Mouse (Mus musculus) left cerebral cortex, postnatal 36 days (tissue): Measurements from ENCODE around the gene Ccdc43. TPM values are rescaled to one million over a fixed set of nuclear protein-coding genes. Genes with fewer than 3 reads are reported as not detected.
"Not testable (repeated sequence)": the region's sequence is repeated elsewhere in the genome, so short reads cannot be mapped to it uniquely, and the experiment has no call there.

Experiments used
- DNase-seq, 2 experiments: peaks; one replicate each; pipeline ENCODE4 v3.0.0; 2021 to 2022; ENCODE audit warnings: low spot score in 2 of 2, mixed read lengths in 1 of 2
- intact Hi-C: fragments of 180-260 bp; cut with DNase I; formaldehyde crosslinking; loops from one replicate; pipeline ENCODE4 v1.15.1; 2025
- total RNA-seq, 2 experiments: library from RNA; stranded (reverse); gene quantifications; 2 replicates each; pipeline ENCODE4 v1.2.3; 2021

The Ccdc43 gene
- total RNA-seq = 10 to 100 TPM; 25.9 to 27.0 TPM

DNA sequence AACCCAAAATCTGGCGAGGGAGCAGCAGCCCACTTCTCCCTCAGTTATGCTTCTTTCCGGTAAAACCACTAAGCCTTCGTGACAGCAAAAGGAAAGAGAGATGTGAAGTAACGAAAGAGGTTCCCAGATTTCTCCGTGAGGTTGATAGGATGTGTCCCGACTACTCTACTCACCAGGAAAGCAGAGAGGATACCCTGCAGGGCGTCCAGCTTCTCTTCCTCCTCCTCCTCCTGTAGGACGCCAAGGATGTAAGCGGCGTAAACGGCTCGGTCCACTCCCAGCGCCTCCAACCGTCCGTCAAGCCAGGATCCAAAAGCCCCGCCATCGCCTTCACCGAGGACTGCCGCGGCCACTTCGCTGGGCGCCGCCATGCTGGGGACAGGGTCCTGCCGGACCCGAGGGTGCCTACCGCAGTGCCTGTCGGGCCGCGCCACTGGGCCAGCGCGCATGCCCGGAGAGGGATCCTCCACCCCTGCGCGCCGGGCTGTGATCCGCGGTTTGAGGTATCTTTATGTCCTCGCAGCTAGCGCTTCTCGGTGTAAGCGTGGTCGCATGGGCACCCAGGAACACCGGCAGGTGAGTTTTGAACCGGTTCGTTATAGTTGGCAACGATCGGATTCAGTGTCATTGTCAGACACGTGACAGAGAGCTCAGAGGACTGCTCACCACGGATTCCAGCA lies at the start of gene Ccdc43:
Gene Ccdc43 (minus strand): TSS at position 445 of the 680 bp plus-strand sequence.
- intact Hi-C loops = no loop called here
- peak; percentile 91 to 92 for DNase-seq

DNA sequence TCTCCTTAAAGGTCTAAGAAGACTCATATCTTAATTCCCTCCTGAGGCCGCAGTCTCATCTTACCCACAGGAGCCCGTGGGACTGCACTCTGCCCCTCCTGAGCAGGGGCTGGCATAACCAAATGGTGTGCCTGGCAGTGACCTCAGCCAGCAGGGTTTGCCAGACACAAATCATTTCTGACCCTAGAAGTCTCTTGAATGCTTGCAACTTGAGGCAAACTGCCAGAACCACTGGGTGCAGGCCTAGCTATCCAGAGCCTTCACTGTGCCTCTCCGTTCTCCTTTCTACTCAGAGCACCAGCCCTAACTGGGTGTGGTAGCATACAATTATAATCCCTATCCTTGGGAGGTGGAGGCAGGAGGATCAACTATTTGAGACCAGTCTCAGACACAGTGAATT lies 47.2 kb upstream of the Ccdc43 start:
- no peak for DNase-seq
- intact Hi-C loops = no loop called here

DNA sequence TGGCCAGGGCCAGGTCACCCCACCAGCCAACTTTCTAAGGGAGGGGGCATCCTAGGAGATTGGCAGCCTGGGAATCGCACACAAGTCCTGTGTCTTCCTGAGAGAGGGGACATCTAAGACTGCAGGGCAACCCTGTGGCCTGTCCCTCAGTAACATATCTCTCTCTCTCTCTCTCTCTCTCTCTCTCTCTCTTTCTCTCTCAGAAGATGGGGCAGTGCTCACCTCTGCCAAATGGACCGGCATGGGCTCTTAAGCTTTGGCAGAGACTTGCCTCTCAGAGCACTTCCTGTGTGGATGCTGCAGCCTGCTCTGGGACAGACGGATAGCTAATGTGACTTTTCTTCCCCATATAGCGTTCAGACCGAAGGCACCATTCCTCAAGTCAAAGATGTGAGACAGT lies 45.3 kb upstream of the Ccdc43 start:
- intact Hi-C loops = no loop called here
- no peak for DNase-seq

DNA sequence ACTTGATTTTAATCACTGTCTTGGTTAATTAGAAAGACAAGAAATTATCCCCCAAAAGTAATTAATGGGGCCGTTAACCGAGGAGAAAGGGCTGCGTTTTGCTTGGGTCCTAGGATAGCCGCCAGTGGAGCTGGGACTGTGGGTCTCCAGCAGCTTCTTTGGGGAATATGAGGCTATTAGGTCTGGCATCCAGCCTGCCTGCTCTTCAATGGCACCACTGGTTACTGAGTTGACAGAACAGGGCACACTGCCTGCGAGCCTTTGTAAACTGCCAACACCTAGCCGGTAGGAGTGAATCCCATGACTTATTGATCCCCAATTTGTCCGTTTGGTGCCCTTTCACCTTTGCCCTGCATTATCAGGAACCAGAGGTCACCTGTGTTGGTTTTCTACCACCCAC lies 44.5 kb upstream of the Ccdc43 start:
- no peak for DNase-seq
- intact Hi-C loops = no loop called here

DNA sequence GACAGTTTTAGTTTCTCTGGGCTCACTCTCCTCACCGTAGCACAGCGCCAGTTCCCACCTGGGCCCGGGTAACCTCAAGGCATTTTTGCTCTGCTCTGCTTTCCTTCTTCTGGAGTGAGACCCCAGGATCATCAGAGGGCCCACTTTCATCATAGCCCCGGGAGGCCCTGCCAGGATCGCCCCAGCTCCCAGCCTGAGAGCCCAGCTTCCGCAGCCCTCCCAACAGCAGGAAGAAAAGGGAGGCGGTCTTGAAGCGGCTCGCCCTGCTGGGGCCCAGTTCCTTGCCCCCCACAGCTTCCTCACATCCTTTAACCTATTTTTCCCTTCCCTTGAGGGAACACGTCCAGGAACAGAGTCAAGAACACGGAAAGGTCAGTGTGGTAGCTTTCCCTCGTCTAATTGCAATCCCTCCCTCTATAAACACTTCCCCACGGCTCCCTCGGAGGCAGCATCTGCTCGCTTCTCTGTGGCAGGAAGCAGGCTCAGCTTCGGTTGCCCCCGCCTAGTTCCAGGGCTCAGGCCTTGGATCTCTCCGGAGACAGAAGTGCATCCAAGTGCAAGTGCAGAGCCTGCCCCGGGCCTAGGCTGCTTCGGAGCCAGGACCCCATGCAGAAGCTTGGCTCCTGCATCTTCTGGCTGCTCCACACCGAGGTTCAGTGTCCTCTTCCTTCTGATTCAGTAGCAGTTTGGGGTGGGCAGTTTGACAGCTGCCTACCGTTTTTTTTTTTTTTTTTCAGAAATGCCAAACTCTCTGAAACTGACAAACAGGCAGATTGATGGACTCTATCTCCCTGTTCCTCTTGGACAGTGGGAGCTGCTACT lies 43.8 kb upstream of the Ccdc43 start:
- DNase-seq = no peak
- intact Hi-C loops = no loop called here

DNA sequence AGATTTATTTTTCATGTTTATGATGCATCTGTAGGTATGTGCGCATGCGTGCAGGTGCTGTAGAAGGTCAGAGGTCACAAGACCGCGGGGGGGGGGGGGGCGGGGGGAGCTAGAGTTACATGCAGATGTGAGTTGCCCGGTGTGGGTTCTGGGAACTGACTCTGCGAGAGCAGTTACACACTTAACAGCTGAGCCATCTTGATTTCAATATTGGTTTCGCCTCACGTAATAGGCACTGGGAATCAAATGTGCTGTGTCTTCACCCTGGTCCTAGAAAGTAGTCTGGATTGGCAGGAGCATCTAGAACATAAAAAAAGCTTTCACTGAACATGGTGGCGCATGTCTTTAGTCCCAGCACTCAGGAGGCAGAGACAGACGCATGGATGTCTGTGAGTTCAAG lies 43.1 kb upstream of the Ccdc43 start:
- intact Hi-C loops = no loop called here

DNA sequence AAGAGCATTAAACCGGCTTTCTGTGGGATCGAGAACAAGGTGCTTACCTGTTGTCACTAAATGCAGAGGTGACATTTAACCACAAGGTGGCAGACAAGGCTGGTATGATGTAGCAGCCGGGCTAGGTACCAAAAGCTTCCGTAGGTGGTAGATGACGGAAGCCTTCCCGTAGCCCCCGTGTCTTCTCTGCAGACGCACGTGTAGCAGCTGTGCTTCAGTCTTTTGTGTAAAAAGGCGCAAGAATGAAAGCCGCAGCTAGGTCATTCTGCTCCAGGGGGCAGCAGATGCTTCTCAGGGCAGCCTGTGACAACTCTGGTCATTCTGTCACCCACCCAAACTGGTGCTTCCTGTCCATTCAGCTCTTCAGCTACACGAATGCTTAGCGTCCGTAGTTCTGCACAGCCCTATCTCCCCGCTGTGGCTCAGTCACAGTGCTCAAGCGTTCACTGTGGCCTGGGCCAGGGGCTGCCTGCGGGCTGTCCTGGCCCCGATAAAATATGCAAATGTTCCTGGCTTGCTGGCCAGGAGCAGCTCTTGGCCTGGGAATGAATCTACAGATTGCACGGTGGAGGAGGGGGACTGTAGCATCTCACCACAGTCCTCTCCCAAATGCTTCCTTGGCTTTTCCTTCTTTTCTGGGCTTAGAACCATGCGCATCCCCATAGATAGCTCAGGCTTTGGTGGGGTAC lies 41.8 kb upstream of the Ccdc43 start:
- DNase-seq = peak; percentile 71 to 74
- intact Hi-C loops = loop anchor here (5.0 kb wide), 2 partner anchors 33 to 123 kb away; no protein-coding TSS in a partner anchor

More for the DNA sequence above, 43.1 kb upstream of the Ccdc43 start:
- no peak for DNase-seq

DNA sequence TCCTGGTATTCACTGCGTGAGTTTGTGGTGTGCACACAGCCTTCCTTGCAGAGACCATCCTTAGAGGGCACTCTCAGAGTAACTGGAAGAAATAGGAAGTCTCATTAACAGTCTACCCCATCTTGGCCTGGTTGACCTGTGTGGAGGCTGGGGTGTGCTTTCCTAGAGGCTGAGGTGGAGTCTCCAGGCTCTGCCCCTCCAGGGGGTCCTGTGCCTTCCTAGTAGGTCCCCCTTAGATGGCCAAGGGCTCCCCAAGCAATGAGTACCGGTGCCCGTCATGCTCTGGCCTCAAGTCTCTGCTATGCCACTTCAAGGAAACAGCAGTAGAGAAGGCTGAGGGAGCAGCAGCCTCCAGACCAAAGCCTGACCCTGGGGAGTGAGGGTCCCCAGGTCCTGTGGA lies 40.5 kb upstream of the Ccdc43 start:
- intact Hi-C loops = loop anchor here (5.0 kb wide), 2 partner anchors 34 to 124 kb away; no protein-coding TSS in a partner anchor
- DNase-seq = no peak

DNA sequence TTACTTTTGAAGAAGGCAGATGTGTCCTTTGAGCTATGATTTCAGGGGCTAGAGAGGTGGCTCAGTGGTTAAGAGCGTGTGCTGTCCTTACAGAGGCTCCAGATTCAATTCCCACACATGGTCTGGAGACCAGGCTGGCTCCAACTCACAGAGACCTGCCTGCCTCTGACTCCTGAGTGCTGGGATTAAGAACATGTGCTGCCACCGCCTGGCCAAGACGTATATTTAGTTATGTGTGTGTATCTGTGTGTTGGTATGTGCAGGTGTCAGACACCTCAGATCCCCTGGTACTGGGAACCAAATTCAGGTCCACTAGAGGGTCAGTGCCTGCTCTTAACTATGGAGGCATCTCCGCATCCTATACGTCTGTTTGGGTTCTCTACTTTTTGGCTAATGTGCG lies 37.4 kb upstream of the Ccdc43 start:
- intact Hi-C loops = loop anchor here (5.0 kb wide), 2 partner anchors 37 to 127 kb away; no protein-coding TSS in a partner anchor
- DNase-seq = no peak

DNA sequence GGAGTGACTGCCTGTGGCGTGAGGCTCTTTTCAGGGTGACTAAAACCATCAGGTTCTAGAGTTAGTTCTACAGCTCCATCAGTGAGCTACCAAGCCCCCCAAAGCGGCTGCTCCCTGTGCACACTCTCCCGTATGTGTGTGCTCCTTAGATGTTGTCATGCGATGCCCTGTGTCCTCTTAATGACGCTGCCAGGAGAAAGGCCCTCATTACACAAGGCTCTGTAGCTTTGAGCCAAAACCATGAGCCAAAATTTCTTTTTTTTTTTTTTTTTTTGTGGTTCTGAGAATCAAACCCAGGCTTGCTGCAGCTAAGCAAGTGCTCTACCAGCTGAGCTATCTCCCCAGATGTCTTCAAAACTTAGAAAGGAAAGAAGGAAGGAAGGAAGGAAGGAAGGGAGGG lies 35.6 kb upstream of the Ccdc43 start:
- intact Hi-C loops = no loop called here
- DNase-seq = no peak

DNA sequence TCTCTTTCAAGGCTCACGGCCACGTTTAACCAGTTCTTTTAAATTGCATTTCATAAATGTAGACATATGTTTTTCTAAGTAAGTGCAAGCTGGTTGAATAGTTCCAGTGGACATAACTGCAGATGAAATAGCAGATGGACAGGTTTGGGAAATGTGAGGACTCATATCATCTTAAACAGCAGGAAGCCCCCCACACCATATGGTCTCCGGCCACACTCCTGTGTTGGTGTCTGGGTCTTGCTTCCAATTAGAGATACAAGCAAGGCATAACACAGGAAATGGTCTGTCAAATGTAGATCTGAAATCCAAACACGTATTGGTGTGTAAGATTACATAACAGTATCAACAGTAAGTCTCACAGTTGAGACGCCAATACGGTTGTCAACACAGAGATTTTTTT lies 33.8 kb upstream of the Ccdc43 start:
- intact Hi-C loops = no loop called here
- no peak for DNase-seq

DNA sequence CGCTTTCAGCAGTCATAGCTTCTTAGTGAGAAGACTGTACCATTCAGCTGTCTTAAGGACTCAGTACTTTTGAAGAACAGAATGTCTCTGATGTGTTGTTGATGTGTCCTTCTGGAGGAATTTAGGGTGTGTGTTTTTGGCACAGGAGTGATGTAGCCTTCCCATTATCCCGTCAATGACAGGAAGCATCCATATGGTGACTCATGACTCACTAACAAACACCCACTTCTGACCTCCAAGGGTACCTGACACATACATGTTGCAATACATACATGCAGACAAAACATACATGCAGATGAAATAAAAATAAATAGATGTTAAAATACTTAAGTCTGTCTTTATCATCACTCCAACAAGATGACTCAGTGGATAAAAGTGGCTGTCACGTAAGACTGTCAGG lies 32.3 kb upstream of the Ccdc43 start:
- intact Hi-C loops = no loop called here
- no peak for DNase-seq

DNA sequence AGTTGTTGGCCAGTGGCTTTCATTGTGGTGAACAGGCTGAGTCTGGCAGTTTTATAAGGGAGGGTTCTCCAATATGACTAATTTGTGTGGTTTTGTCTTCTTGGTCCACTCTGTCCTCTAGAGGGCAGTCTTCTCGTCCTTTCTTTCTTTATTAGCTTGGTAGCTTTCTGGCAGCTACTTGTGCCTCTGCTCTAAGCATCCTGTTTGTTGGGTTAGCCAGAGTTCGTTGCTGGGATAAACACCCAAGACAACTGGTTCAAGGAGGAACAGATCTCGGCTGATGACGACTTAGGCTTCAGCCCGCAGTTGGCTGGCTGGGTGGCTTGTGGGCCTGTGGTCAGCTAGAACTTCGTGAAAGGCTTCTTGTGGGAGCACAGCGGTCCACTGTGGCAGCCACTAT lies 31.0 kb upstream of the Ccdc43 start:
- DNase-seq = no peak

DNA sequence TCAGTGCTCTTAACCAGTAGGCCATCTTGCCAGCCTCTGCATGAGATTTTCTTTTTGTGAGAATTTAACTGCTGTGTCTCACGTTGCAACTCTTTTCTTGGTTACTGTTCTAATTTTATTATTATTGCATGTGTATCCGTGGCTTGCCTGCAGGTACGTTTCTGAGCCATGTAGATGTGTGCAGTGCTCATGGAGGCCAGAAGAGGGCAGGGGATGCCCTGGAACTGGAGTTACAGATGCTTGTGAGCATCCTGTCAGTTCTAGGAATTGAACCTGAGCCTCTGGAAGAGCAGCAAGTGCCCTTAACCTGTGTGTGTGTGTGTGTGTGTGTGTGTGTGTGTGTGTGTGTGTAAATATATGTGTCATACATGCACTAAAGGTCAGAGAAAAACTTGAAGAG lies 28.0 kb upstream of the Ccdc43 start:
- DNase-seq = no peak
- intact Hi-C loops = no loop called here

More for the DNA sequence above, 31.0 kb upstream of the Ccdc43 start:
- intact Hi-C loops = no loop called here

DNA sequence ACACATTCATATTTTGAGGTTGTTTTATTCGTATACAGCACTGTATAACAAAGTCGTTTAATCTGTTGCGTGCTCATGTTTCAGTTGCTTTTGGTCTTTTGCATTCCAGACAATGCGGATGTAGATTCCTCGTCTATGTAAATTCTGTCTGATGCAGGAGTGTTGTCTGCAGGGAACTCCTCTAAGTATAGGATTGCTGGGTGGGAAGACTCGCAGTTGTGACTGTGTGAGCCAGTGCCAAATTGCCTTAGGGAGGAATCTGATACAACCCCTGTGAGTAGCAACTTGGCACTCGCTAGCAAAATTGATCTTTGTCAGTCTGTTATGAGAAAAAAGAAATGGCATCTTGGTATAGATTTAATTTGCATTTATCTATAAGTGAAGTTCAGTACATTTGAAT lies 18.6 kb upstream of the Ccdc43 start:
- intact Hi-C loops = no loop called here

DNA sequence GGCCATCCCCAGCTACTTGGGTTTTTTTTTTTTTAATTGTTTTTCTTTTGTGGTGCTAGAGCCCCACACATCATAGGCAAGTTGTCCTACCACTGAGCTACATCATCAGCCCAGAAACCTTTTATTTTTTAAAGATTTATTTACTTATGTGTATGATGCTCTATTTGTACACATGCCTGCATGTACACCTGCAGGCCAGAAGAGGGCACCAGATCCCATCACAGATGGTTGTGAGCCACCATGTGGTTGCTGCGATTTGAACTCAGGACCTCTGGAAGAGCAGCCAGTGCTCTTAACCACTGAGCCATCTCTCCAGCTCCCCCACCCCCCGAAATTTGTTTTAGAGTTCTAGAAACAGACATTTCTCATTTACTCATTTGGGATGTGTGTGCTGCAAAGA lies 17.0 kb upstream of the Ccdc43 start:
- intact Hi-C loops, DNase-seq: not testable (repeated sequence)

More for the DNA sequence above, 18.6 kb upstream of the Ccdc43 start:
- DNase-seq = no peak

DNA sequence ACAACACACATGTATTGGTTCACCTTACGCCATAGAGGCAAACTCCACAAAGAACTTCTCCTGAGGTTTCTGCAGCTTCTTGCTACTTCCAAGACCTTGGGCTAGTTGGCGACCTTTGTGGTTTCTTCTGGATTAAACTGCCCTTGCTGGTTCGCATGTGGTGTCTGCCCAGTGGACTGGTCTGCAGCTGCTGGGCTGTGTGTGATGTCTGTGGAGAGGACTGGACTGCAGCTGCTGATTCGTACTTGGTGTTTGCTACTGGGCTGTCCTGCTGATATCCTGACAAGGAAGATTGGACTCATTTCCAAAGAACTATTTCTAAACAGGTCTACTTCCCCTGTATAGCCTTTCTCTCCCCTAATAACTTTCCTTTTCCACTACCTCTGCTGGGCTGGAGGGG lies 14.8 kb upstream of the Ccdc43 start:
- intact Hi-C loops = no loop called here
- no peak for DNase-seq

DNA sequence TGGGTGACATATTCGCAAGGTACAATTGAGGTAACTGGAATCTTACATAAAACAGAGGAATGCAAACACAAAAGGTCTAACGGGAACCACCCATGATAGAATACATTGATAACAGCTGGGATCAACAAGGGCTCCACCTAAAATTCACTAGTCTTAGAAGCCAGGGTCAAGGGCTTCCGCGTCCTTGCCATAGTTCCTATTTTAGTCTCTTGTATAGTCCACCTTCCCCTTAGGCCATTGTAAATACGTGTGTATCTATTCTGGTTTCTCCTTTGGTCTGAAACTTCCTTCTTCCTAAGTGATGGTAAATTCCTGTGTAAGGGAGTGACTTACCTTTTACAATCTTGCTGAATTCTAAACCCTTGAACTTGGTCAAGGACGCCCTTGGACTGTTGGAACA lies 4.6 kb upstream of the Ccdc43 start:
- intact Hi-C loops, DNase-seq: not testable (repeated sequence)

DNA sequence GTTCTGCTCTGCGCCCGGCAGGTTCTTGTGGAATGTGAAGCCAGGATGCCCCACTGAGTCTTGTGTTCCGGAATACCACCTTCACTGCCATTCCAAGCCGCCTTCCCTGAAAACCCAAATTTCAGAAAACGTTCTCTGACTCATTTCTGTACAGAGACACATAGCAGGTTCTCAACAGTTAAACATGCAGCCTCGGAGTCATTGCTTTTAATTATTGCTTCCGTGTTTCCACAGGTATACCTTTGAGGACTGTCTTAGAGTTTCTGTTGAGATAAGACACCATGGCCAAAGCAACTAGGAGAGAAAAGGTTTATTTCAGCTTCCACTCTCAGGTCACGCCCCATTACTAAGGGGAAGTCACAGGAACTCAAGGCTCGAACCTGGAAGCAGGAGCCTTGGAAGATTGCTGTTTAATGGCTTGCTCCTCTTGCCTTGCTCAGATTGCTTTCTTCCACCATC lies 465 bp upstream of the Ccdc43 start:
- intact Hi-C loops = no loop called here
- no peak for DNase-seq

DNA sequence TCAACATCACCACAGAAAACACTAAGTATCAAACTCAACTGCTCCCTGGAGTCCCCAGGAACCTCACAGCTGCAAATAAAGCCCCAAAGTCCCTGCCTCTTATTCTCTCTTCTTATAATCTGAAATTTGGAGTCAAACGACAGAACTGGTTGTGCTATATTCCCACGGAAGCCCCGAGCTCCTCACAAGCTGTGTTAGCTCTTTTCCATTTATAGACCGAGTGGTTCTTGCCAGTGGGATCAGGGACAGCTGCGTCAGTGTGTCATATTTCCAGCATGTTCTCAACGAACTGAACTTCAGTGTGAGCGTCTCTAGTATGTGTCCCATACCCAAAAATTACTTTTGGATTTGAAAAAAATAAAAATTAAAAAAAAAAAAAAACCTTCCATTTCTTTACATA lies 2.3 kb downstream of the Ccdc43 start:
- intact Hi-C loops = no loop called here
- no peak for DNase-seq
